Mouse (Mus musculus): ENCODE results near the gene Celf1. TPM values are rescaled to one million over a fixed set of nuclear protein-coding genes. Genes with fewer than 3 reads are reported as not detected.

Gene Celf1
- total and polyA plus RNA-seq, 2 experiments from 2014 or later, result 72.6 to 113 TPM

GRCm38 (mm10) chr2:90928566-90928965, 11.6 kb upstream of the Celf1 start:
- no peak overlapping the region for H3K4me3 ChIP-seq (ENCODE audit: low read depth, low read length)
- DNase-seq (ENCODE audit: low spot score) (no peak), ATAC-seq (ENCODE audit: insufficient read depth, low read depth) (no peak)
- H3K9me3 ChIP-seq (replicated peaks; ENCODE audit: control insufficient read depth, low read length), result no peaks in the 10 kb centered on the region
- H3K4me2 ChIP-seq (ENCODE audit: low read depth, low read length), result no peak overlapping the region
- H3K9ac ChIP-seq (replicated peaks; ENCODE audit: low read depth, low read length), result no peak overlapping the region
- H3K4me1 ChIP-seq (ENCODE audit: control insufficient read depth, insufficient read depth), result no peaks in the 10 kb centered on the region
- no peak overlapping the region for H3K27ac ChIP-seq (ENCODE audit: low read depth)
- H3K36me3 ChIP-seq (replicated peaks; ENCODE audit: control insufficient read depth, insufficient read depth, low read length), result no peaks in the 10 kb centered on the region
- no peaks in the 10 kb centered on the region for H3K27me3 ChIP-seq (ENCODE audit: control insufficient read depth, insufficient read depth, low read length)
- TF ChIP-seq CTCF (IDR thresholded peaks at IDR 0.05; ENCODE audit: low read depth) (no peak), EP300 (IDR thresholded peaks at IDR 0.05; ENCODE audit: low read depth) (no peak)
- 87% methylated on average over 13 of the region's 13 CpGs for WGBS

GRCm38 (mm10) chr2:90931829-90932228, 8.4 kb upstream of the Celf1 start:
- Histone ChIP-seq H3K4me3 (ENCODE audit: low read depth, low read length) (no peak overlapping the region), H3K4me2 (ENCODE audit: low read depth, low read length) (no peak overlapping the region), H3K9me3 (replicated peaks; ENCODE audit: control insufficient read depth, low read length) (no peaks in the 10 kb centered on the region), H3K36me3 (replicated peaks; ENCODE audit: control insufficient read depth, insufficient read depth, low read length) (no peaks in the 10 kb centered on the region), H3K9ac (replicated peaks; ENCODE audit: low read depth, low read length) (no peak overlapping the region), H3K4me1 (ENCODE audit: control insufficient read depth, insufficient read depth) (no peaks in the 10 kb centered on the region), H3K27ac (ENCODE audit: low read depth) (no peak overlapping the region), H3K27me3 (ENCODE audit: control insufficient read depth, insufficient read depth, low read length) (no peaks in the 10 kb centered on the region)
- DNase-seq (ENCODE audit: low spot score) (no peak), ATAC-seq (ENCODE audit: insufficient read depth, low read depth) (no peak)
- 68% methylated on average over 8 of the region's 8 CpGs for WGBS
- TF ChIP-seq CTCF (IDR thresholded peaks at IDR 0.05; ENCODE audit: low read depth) (no peak), EP300 (IDR thresholded peaks at IDR 0.05; ENCODE audit: low read depth) (no peak)

GRCm38 (mm10) chr2:90932273-90932672, 7.9 kb upstream of the Celf1 start:
- DNase-seq (ENCODE audit: low spot score) (no peak), ATAC-seq (ENCODE audit: insufficient read depth, low read depth) (no peak)
- H3K4me2 ChIP-seq (ENCODE audit: low read depth, low read length), result no peak overlapping the region
- no peak overlapping the region for H3K9ac ChIP-seq (replicated peaks; ENCODE audit: low read depth, low read length)
- no peaks in the 10 kb centered on the region for H3K9me3 ChIP-seq (replicated peaks; ENCODE audit: control insufficient read depth, low read length)
- H3K4me3 ChIP-seq (ENCODE audit: low read depth, low read length), result no peak overlapping the region
- H3K4me1 ChIP-seq (ENCODE audit: control insufficient read depth, insufficient read depth), result no peaks in the 10 kb centered on the region
- WGBS, result 65% methylated on average over 2 of the region's 2 CpGs
- H3K27me3 ChIP-seq (ENCODE audit: control insufficient read depth, insufficient read depth, low read length), result no peaks in the 10 kb centered on the region
- TF ChIP-seq CTCF (IDR thresholded peaks at IDR 0.05; ENCODE audit: low read depth), result no peak
- no peak for TF ChIP-seq EP300 (IDR thresholded peaks at IDR 0.05; ENCODE audit: low read depth)
- no peak overlapping the region for H3K27ac ChIP-seq (ENCODE audit: low read depth)
- no peaks in the 10 kb centered on the region for H3K36me3 ChIP-seq (replicated peaks; ENCODE audit: control insufficient read depth, insufficient read depth, low read length)

- no peaks in the 10 kb centered on the region for H3K36me3 ChIP-seq (replicated peaks; ENCODE audit: control insufficient read depth, insufficient read depth, low read length)
- DNase-seq (ENCODE audit: low spot score) (no peak), ATAC-seq (ENCODE audit: insufficient read depth, low read depth) (no peak)
- H3K27me3 ChIP-seq (ENCODE audit: control insufficient read depth, insufficient read depth, low read length), result no peaks in the 10 kb centered on the region
- TF ChIP-seq CTCF (IDR thresholded peaks at IDR 0.05; ENCODE audit: low read depth), result no peak
- no peak for TF ChIP-seq EP300 (IDR thresholded peaks at IDR 0.05; ENCODE audit: low read depth)
- no peak overlapping the region for H3K4me2 ChIP-seq (ENCODE audit: low read depth, low read length)
- H3K9me3 ChIP-seq (replicated peaks; ENCODE audit: control insufficient read depth, low read length), result no peaks in the 10 kb centered on the region
- H3K27ac ChIP-seq (ENCODE audit: low read depth), result no peak overlapping the region
- WGBS, result 70% methylated on average over 3 of the region's 3 CpGs
- no peak overlapping the region for H3K4me3 ChIP-seq (ENCODE audit: low read depth, low read length)
- H3K9ac ChIP-seq (replicated peaks; ENCODE audit: low read depth, low read length), result no peak overlapping the region
- H3K4me1 ChIP-seq (ENCODE audit: control insufficient read depth, insufficient read depth), result peaks cover 19% of the 10 kb centered on the region
Observed at GRCm38 (mm10) chr2:90938362-90938761, 1.8 kb upstream of the Celf1 start.

- Histone ChIP-seq H3K9ac (replicated peaks; ENCODE audit: low read depth, low read length) (peak overlapping the region; percentile 92), H3K4me3 (ENCODE audit: low read depth, low read length) (peak overlapping the region; percentile 98), H3K27ac (ENCODE audit: low read depth) (peak overlapping the region; percentile 23; the same call in 1 of the 2 replicates), H3K9me3 (replicated peaks; ENCODE audit: control insufficient read depth, low read length) (no peaks in the 10 kb centered on the region), H3K27me3 (ENCODE audit: control insufficient read depth, insufficient read depth, low read length) (no peaks in the 10 kb centered on the region), H3K4me2 (ENCODE audit: low read depth, low read length) (peak overlapping the region; percentile 87), H3K36me3 (replicated peaks; ENCODE audit: control insufficient read depth, insufficient read depth, low read length) (no peaks in the 10 kb centered on the region), H3K4me1 (ENCODE audit: control insufficient read depth, insufficient read depth) (peaks cover 19% of the 10 kb centered on the region)
- DNase-seq (ENCODE audit: low spot score), result no peak
- no peak for ATAC-seq (ENCODE audit: insufficient read depth, low read depth)
- 43% methylated on average over 8 of the region's 8 CpGs for WGBS
- TF ChIP-seq EP300 (IDR thresholded peaks at IDR 0.05; ENCODE audit: low read depth), result no peak
- TF ChIP-seq CTCF (IDR thresholded peaks at IDR 0.05; ENCODE audit: low read depth), result no peak
Observed at GRCm38 (mm10) chr2:90939750-90940149, 432 bp upstream of the Celf1 start.

GRCm38 (mm10) chr2:90941744-90942143, 1.6 kb downstream of the Celf1 start:
- H3K4me3 ChIP-seq (ENCODE audit: low read depth, low read length), result peak overlapping the region; percentile 98
- DNase-seq (ENCODE audit: low spot score) (no peak), ATAC-seq (ENCODE audit: insufficient read depth, low read depth) (no peak)
- H3K27me3 ChIP-seq (ENCODE audit: control insufficient read depth, insufficient read depth, low read length), result no peaks in the 10 kb centered on the region
- peak overlapping the region; percentile 92; the same call in 1 of the 2 replicates for H3K27ac ChIP-seq (ENCODE audit: low read depth)
- 43% methylated on average over 2 of the region's 2 CpGs for WGBS
- H3K9me3 ChIP-seq (replicated peaks; ENCODE audit: control insufficient read depth, low read length), result no peaks in the 10 kb centered on the region
- peak overlapping the region; percentile 87 for H3K4me2 ChIP-seq (ENCODE audit: low read depth, low read length)
- no peaks in the 10 kb centered on the region for H3K36me3 ChIP-seq (replicated peaks; ENCODE audit: control insufficient read depth, insufficient read depth, low read length)
- H3K4me1 ChIP-seq (ENCODE audit: control insufficient read depth, insufficient read depth), result peaks cover 29% of the 10 kb centered on the region
- peak overlapping the region; percentile 92; the same call in 1 of the 2 replicates for H3K9ac ChIP-seq (replicated peaks; ENCODE audit: low read depth, low read length)
- TF ChIP-seq CTCF (IDR thresholded peaks at IDR 0.05; ENCODE audit: low read depth) (no peak), EP300 (IDR thresholded peaks at IDR 0.05; ENCODE audit: low read depth) (no peak)
